Mouse (Mus musculus) naive thymus-derived CD4-positive, alpha-beta T cell, adult 5 months (primary cell): ENCODE measurements around the gene Oxa1l. TPM values are rescaled to one million over a fixed set of nuclear protein-coding genes. Genes with fewer than 3 reads are reported as not detected.

Experiments used
- polyA plus RNA-seq: library from polyadenylated mRNA; unstranded; fragments of 100-300 nt; shearing (Covaris generic); gene quantifications from one replicate; pipeline ENCODE4 v1.2.1, GENCODE M21; 2017

The Oxa1l gene
- 51.3 TPM for polyA plus RNA-seq

GRCm38 (mm10) chr14:54360577-54361340 is at the start of gene Oxa1l:
Gene Oxa1l, plus strand, starts transcription at chr14:54360834.

GRCm38 (mm10) chr14:54417623-54418081 is 57.0 kb downstream of the Oxa1l start, which contains the start of gene Slc7a7:
Gene Slc7a7, minus strand, starts transcription at chr14:54417780.

Other genes with a start within 250 kb of the Oxa1l start
- gene Dad1, start 106.7 kb upstream of the Oxa1l start, polyA plus RNA-seq = 421 TPM
- 3.4 TPM for gene Abhd4, start 106.6 kb upstream of the Oxa1l start, polyA plus RNA-seq
- 0.11 TPM for gene Olfr49, start 75.9 kb upstream of the Oxa1l start, polyA plus RNA-seq
- gene Slc7a7, start 56.9 kb downstream of the Oxa1l start, polyA plus RNA-seq = 1.2 TPM
- gene Mrpl52, start 66.1 kb downstream of the Oxa1l start, polyA plus RNA-seq = 69.2 TPM
- gene Mmp14, start 70.8 kb downstream of the Oxa1l start, polyA plus RNA-seq = 0.49 TPM
- 182 TPM for gene Lrp10, start 103.3 kb downstream of the Oxa1l start, polyA plus RNA-seq
- gene Rem2, start 115.3 kb downstream of the Oxa1l start, polyA plus RNA-seq = not detected
- 32.4 TPM for gene Prmt5, start 156.7 kb downstream of the Oxa1l start, polyA plus RNA-seq
- 23.9 TPM for gene Haus4, start 193.8 kb downstream of the Oxa1l start, polyA plus RNA-seq
- not detected for gene Ajuba, start 216.7 kb downstream of the Oxa1l start, polyA plus RNA-seq
- gene 4931414P19Rik, start 245.2 kb downstream of the Oxa1l start, polyA plus RNA-seq = 0.90 TPM